Mouse (Mus musculus) thymus, postnatal 4 days (tissue): ENCODE results near the gene Vpreb3.

Source experiments
- DNase-seq: peaks from one replicate; pipeline ENCODE4 v3.0.0; 2021

Gene Vpreb3

DNA sequence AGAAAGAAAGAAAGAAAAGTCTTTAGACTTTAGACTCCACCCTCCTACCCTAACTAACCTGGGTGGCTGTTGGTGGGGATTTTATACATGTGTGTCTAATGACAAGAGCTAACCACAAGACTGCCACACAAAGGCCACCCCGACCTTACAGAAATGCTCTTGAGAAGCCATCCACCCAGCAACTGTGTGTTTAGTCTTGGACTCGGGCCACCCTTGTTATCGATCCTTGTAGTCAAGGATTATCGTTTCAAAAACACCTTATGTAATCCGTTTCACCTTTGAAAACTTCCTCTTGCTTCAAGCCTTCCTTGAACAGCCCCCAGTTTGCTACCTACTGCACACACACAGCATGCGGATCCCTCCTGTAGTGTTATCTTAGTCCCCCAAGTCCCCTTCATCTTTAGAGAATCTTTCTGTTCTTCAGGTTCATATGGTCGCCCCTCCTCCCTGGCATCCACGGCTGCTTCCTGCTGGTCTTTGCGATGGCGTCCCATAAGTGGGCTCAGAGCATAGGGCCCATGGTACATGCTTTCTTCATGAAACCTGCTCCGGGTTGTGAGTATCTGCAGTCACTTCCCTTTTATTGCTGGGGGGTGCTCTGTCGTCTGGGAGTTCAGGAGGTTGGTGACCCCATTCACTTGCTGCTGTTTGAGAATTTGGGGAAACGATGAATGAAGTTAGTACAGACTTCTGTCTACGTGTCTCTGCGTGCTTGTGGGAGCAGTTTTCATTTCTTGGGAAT is at the start of gene Vpreb3:
TSS of gene Vpreb3 (plus strand) at position 322 of the 742 bp plus-strand sequence.
- DNase-seq = no peak

DNA sequence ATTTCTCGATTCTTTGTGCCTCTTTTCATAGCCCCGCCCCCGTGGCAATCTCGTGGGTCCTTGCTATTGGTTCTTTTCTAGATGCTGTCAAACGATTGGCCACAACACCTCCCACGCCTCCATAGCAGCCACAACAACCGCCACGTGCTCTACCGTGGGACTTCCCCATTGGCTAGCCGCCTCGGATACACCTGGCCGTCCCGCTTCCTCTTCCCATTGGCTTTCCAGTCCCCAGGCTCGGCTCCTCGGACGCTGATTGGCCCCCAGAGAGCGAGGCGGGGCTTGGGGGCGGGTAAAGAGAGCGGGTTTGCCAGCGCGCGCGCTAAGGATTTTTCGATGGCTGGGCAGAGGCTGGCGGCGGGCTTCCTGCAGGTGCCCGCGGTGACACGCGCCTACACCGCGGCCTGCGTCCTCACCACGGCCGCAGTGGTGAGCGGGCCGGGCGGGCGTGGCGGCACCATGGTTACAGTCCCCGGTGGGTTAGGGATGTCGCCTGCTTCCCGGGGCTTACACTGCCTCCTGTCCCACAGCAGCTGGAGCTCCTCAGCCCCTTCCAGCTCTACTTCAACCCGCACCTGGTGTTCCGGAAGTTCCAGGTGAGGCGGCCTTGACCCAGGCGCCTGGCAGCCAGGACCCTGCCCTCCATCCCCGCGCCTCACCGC is 49.6 kb upstream of the Vpreb3 start, which contains the start of gene Derl3:
TSS of gene Derl3 (plus strand) at position 325 of the 662 bp plus-strand sequence.
- peak; percentile 94 for DNase-seq

DNA sequence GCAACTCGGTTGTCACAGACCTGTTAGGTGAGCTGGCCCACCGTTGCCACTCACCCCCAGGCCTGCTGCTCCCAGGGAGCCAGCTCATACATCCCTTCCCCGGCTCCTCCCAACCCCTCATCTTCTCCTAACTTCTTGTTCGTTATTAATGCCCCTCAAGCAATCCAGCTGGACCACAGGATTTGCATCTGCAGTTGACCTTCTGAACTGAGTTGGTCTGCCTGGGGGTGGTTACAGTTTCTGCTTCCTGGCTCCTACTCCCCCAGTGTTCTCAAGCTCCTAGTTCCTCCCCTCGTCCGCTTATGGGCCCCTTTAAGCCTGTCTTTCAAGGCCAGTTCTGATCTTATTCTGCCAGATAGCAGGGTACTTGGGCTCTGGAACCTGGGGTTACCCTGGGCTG is 48.3 kb upstream of the Vpreb3 start:
- DNase-seq = no peak

DNA sequence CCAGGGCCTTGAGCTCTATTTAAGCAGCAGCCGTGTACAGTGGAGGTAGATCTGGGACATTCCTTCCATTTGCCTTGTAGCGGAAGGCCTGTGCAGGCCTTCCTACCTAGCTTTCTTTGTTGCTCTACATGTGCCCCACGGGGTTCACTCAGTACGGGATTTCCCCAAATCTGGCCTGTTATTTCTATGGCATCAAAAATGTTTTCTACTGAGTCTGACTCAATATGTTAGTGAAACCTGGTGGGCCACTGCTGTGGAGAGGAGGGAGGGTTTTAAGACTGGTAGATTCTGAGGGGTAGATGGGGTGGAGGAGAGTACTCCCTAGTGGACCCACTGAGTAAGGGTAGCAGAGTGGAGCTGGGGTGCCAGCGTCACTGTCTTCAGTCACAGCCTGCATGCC is 47.1 kb upstream of the Vpreb3 start:
- no peak for DNase-seq

DNA sequence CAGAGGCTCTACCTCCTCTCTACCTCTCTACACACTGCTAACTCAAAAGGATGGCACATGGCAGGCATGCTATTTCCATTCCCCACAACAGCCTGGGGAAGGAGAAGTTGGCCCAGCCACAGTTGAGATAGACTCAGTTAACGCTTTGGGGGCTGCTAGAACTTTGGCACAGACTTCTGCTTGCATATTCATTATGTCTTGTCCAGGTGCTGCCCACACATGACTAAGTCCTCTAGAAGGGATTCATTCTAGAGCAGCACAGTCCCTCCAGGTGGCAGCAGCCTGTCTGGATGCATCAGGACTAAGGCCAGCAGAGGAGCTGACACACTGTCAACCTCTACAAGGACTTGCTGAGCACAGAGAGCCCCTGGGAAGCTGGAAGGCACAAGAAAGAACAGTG is 46.6 kb upstream of the Vpreb3 start:
- DNase-seq = no peak

DNA sequence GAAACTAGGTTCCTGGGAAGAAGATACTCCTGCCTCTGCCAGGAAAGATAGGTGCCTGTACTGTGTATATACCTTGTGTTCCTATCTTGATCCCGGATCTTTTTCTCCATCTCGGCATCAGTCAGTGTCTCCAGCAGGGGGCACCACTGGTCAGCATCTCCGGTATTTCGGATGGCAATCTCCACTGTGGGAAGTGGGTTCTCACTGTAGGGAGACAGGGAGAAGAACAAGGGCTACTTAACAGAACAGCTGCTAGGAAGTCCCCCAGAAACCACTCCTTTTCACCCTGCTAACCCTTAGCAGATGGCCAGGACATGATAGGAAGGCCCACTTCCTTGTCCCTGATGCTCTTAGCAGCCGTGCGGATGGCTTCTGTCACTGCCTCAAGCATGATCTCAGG is 45.5 kb upstream of the Vpreb3 start:
- DNase-seq = peak; percentile 68

DNA sequence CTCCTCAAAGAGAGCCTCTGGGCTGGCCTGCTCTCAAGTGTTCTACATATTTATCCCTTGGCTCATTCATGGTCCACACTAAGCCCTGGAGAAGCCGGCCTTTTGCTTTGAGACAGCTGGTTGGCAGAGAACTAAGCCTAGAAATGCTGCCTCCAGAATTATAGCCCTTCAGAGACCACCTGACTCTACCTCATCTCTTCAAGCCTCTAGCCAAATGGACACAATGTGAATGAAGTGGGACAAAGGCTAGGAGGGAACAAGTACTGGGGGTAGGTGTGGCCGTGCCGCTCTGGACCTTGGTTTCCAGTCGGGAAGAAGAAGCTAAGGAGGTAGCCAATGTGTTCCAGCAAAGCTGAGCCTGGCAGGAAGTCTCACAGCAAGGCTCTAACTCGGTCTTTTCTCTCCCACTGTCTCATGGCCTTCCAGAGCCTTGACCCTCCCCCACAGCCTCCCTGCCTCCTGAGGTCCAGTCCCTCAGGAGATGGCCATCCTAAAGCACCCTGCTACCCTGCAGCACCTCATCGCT is 44.8 kb upstream of the Vpreb3 start:
- DNase-seq = no peak

DNA sequence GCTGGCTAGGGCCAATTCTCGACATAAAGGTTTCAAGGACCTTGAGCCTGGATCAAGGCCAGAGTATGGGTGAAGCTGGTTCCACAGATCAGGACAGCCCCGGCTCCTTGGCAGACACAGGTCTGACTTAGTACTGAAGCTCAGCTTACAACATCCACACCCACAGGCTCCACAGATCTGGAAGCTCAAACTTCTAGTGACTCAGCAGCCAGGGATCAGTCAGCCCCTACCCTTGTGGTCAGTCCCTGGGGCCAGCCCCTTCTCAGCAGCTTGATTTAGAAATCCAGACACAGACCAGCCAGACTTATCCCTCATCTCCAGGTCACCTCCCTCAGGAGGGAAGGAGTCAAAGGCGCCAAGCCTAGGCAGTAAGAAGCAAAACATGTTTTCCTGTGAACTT is 44.0 kb upstream of the Vpreb3 start:
- DNase-seq = no peak

DNA sequence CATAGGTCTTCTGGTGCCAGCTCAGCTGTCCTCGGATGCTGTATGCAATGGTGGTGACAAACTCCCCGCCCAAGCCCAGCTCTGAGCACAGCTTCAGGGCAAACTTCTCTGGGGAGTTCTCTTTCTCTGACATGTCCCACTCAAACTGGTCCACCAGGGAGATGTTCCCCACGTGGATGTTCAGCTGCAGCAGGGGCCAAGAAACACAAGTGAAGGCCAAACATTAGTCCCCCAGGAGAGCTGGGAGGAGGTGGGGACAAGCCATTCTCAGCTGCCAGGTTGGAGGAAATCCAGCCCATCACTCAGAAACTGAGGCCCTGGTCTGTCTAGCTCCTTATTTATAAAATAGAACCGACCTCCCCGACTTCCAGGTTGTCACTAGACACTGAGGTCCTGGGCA is 38.5 kb upstream of the Vpreb3 start:
- no peak for DNase-seq

DNA sequence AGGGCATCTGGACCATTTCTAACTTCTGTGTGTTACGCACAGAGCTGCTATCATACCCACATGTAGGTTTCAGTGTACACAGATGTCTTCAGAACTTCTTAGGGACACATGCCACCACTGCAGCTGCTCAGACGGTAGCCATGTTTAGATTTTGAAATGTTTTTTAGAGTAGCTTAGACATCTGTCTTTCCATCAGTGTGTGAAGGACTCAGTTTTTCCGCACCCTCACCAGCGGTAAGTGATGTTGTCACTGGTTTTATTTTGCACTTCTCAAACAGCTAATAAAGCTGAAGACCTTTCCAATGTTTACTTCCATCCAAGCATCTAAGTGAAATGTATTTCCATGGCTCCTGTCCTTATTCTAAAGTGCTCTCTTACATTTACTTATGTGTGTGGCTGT is 36.0 kb upstream of the Vpreb3 start:
- DNase-seq = no peak

DNA sequence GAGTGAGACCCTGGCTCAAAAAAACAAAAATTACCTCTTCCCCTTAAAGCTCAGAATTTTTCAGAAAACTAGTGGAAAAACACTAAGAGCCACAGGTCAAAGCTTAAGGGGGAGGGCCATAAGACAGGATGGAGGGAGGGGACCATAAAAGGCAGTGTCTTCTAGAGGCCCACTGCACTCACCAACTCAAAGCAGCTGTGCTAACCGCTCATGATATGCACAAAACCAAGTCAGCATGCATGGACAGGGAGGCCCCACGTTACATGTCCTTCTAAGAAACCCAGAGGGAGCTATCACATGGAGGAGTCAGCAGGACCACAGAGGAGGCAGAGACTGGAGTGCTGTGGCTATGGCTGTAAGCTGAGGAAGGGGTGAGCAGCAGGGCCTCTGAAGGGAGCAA is 32.2 kb upstream of the Vpreb3 start:
- no peak for DNase-seq

DNA sequence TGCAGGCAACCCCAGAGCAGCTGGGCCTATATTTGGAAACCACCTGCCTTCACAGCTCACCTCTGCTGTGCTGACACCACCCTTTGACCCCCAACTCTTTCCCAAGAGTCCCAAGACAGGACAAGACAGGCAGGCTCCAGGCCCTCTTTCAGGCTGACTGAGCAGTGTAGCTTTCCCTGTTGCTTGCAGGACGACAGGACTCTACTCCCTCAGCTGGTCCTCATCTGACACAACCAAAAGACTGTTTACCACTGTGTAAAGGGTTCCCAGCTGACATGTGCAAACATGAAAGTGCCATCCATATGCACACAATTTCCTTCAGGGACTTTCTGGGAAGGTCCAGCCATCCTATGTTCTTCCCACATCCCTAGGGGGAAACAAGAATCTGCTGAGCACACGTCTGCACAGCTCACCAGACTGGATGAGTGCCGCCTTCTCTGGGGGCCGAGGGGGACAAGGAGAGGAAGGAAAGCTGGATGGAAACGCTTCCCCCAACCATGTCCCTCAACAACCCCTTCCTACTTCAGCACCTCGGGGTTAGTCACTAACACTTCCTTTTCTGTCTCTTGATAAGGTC is 29.8 kb upstream of the Vpreb3 start:
- DNase-seq = no peak

DNA sequence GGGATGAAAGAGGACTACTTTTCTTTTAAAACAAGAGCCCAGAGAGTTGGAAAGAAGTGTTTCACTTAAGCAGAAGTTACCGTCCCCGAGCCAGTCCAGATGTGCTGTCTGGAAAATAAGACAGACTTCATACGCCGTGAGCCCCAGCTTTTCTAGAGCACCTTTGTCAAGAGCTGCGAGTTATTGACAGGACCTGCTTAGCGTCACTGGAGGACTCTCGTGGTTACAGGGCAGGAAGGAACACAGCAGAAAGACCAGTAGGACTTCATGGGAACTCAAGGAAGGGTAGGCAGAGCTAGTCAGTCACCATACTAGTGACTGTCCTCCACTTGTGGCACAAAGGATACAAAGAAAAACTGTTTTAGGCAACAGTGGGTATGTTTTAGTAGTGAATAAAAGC is 27.3 kb upstream of the Vpreb3 start:
- no peak for DNase-seq

DNA sequence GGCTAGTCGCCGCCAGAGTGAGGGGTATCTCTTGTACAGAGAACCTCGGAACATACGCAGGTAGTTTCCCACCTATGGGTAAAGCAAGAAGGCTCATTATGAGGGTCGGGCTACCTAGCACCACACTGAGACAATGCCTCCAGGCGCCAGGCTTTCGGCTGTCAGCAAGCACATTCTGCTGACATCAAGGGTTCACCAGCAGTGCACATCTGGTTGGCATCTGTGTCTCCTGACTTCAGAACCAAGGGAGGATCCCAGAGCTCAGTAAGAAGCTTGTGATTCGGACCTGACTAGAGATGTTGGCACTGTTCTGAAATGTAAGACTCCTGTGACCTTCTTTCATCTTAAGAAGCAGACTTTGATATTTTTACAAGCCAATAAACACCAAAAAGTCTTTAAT is 26.0 kb upstream of the Vpreb3 start:
- no peak for DNase-seq

DNA sequence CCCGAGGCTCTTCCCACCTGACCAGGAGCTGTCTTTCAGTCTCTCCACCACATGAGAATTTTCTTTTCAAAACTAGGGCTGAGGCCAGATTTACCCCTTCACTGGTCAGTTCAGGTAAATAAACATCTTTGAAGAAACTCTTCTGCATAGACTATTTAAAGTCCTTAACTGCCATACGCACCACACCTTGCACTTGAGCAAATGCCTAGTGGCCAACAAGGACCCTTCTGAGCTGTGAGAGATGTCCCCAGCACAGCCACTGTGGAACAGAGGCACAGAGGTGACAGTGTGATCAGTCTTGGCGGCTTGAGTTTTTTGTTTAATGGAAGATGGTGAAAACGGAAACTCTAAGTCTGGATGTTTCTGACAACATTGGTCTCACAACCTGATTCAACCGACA is 23.8 kb upstream of the Vpreb3 start:
- no peak for DNase-seq

DNA sequence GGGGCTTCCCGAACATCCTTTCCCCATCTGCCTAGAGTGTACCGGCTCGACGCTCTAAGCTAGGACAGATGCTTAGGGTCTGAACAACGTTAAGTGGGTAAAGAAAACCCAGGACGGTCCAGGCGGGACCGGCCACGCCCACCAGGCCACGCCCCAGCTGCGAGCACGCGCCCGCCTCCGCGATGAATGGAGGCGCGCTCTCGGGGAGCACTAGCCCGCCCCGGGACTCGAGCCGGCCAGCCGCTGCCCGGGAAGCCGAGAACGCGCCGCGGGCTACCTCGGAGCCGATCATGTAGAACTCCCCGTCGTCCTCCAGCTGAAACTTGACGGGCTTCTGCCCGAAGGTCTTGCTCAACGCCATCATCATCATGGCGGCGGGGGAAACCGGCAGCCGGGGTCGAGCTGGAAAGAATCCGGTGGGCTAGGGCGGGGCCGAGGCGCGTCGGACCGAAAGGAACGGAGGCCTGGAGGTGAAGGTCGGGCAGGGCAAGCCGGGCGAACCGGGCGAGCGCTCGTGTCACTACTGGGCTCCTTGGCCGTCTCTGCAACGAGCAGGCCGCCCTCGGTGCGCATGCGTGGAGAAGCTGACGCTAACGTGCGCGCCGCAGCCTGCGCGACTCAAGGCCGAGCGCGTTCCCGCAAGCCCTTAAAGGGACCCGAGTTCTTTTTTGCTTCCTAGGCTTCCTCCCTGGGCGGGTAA is 21.7 kb upstream of the Vpreb3 start, which contains the start of gene Smarcb1:
TSS of gene Smarcb1 (minus strand) at position 592 of the 700 bp plus-strand sequence.
- peak; percentile 97 for DNase-seq

DNA sequence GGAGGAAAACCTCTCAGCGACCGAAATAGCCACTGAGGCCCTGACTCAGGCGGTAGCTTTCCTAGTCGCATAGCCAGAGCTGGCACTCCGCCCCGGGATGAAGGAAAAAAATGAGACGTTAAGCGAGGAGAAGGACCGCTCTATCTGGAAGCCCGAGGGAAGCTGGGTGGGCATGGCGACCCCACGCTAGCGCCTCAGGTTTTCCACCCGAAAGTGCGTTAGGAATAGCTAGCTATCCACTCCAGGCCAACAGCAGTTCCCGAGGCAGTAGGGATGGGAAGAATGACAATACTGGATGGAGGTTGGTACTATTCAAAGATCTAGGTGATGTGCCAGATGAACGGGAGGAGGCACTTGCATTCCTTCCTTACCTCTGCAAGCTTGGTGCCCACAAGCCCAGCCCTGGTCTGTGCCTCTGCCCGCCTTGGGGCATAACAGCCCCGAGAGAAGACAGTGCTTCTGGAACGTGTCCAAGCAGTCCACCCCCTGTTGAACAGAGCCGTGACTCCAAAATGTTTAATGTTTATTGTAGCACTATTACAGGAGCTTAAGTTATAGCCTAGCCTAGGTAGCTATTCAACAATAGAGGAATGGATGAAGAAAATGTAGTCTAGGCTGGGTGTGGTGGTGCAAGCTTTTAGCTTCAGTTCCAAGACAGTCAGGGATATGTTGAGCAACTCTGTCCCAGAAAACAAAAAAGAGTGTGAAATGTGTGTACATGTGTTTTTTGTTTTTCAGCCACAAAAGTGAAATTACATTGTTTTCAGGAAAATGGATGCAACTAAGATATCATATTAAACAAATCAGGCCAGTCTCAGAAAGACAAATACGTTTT is 20.9 kb upstream of the Vpreb3 start:
- peak; percentile 48 for DNase-seq

DNA sequence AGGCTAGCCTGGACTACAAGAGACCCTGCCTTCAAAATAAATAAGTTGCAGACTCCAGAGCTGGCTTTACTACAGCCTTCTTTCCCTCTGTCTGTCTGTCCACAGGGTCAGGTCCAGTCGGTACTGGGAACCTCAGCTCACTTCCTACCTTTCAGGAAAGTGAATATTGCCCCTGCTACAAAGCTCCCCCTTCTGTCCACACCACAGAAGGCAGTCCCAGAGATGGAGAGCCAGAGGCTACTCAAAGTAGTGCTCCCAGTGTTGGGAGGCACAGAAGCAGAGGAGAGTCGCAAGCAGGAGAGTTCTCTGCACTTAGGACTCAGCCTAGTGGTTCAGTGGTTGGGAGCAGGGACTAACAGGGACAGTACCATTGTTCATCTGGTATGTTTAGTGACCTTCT is 18.5 kb upstream of the Vpreb3 start:
- DNase-seq = no peak

DNA sequence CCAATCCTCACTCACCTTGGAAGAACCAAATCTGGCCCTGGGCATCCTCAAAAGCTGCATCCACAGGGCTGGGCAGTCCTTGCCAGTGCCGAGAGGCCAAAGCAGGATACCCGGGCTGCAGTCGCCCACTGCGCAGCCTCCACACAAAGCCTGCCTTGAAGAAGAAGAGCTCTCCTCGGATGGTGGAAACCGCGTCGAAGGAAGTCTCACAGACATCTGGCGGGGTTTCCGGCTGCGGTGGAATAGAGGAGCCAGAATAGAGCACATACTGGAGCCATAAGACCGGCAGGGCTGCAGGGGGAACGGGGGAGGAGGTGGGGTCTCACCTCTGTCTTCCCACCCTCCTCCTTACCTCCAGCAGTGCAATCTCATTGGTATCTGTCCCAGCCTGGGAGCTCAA is 16.5 kb upstream of the Vpreb3 start:
- DNase-seq = peak; percentile 50

DNA sequence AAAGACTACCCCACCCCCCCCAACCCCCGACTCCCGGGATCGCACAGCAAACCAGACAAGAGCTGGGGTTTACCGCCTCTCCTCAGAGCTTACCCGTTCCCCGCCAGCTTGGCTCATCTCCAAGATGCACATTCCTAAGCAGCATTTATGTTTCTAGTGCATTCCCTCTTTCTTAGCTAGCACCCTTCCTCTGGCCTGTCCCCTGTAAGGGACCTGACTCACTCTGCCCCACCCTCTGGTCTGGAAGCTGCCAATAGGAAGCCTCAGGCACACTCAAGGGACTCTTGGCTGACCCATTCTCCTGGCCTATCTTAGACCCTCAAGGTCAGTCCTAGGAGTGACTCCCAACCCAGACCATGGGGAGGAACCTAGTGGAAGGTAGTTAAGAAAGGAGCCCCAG is 12.6 kb upstream of the Vpreb3 start:
- no peak for DNase-seq

DNA sequence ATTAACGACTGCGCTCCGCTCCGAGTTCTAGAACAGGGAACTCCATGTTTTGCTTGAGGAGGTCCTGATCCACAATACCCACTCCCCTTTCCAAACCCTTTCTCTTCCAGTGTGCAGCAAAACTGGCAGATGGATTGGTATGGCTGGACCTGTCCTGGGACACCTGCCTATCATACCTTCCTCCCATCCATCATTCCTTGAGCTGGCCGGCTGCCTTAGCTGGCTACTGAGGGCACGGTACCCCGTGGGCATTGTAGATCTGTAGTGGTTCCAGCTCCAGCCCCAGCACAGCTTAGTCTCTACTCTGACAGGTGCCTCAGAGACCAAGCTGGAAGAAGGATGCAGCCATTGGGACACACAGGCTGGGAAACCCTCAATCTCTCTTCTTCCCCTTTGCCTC is 11.5 kb upstream of the Vpreb3 start:
- no peak for DNase-seq

DNA sequence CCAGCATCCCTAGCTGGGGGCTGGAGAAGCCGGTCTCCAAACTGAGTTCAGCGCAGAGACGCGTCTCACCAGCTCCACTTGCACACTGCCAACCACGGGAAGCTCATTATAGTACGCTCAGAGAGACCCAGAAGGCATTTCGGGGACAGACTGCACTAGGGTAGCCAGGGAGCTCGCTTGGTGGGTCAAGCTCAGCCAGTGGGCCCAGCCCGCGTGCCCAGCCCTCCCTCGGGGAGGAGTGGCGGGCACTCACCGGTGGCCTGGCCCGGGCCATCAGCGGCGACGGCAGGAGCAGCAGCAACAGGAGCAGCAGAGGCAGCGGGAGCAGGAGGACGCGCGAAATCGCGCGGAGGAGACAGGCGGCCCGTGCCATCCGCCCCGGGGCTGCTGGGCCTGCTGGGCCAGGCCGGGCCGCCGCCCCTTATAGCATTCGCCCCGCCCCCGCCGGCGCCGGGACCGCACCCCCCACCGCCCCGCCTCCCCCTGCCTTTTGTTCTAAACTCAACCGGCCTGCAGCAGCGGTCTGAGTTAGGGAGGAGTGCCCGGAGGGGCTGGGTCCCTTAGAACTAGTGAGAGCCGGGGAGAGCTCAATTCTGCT is 10.7 kb upstream of the Vpreb3 start:
- peak; percentile 70 for DNase-seq
